Mouse (Mus musculus): ENCODE measurements at regions not wholly inside any gene's neighbourhood (a gene's known extent, or its start where the extent isn't known, plus 50 kb on each side); places are given as distances from the start of the nearest gene placed in this dataset.
"Not testable (repeated sequence)": the region's sequence is repeated elsewhere in the genome, so short reads cannot be mapped to it uniquely, and the experiment has no call there.

DNA sequence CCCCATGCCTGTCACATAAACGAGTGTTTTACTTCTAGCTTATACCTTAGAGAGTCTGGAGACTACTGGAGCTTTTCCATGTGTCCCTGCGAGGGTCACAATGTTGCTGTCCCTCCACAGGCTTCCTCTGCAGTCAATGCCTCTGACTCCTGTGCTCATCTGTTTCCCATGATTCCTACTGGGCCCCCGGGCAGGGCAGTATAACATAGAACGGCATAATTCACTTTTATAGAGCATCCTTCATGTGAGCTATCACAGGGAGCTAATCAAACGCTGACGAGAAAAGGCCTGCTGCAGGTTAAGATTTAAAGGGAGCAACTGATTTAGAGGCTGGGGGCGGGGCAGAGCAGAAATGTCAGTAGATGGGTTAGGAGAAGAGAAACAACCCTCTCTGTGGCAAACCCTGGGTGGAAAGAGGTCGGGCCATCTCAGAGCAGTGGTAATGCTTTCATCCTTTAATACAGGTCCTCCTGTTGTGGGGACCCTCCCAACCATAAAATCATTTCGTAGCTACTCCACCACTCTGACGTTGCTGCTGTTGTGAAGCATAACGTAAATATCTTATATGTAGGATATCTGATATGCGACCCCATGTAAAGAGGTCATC, 168.5 kb upstream of the Cdkn3 start:
- no peak for DNase-seq (ENCODE audit: low spot score)

DNA sequence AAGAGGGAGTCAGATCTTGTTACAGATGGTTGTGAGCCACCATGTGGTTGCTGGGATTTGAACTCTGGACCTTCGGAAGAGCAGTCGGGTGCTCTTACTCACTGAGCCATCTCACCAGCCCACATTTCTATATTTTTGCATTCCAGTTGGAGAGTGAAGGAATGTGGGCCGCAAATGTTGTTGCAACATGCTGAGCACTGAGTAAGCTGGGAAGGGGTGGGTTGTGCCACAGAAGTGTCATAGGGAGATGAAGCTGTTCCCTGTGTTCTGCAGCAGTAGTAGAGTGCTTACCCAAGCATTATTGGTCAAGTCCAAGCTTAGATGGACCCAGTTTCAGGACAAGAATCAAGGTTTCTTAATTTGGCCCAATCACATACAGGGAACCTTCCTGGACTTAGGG, 169.1 kb upstream of the Cdkn3 start:
- DNase-seq (ENCODE audit: low spot score): no peak

DNA sequence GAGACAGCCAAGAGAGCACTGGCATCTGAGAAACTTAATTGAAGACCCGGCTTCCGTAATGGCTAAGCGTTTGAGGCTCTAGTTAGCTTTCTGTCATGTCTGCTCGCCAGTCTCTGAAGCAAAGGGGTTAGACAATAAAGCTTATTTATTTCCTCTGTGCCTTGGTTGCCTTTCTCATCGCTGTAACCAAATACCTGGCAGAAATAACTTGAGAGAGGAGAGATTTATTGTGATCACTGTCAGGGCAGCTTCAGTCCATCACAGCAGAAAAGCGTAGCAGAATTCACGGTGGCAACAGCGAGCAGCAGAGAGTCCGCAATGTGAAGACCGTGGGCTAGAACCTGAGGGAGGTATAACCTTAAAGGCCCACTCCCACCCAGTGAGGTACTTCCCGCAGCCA, 174.2 kb upstream of the Cdkn3 start:
- DNase-seq (ENCODE audit: low spot score): no peak

DNA sequence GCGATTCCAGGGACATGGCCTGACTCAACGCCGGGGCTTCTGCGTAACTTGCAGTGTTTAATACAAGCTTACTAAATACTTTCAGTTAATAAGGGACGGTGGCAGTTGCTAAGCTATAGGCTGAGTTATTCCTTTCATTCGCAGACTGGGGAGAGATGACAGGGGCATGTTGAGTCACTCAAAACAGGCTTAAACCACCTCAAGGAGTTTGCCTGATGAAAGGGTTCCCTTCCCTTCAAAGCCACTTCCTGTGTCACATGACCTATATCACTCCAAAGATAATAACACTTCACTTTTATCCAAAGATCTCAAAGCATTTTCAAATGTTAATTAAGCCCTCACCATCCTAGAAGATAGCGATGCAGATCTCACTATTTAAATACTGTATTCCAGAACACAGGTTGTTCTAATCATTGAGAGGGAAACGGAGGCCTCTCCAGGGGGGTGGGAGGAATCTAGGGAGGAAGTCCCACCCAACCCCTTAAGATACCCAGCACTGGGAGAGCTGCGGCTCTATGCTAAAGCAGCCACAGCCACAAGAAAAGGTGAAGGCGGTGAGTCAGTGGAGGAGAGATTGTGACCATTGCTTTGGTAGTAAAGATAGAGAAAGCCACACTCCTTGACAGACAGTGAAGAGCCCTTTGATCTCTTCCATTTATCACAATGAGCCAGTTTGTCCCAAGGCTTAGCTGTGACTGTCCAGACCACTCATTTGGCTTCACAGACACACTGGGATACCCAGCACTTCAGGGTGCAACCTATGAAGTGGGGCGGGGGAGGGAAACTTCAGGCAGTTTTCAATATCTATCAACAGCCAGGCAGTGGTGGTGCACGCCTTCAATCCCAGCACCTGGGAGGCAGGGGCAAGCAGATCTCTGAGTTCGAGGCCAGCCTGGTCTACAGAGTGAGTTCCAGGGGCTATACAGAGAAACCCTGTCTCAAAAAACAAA, 182.0 kb upstream of the Cdkn3 start:
- no peak for DNase-seq (ENCODE audit: low spot score)

DNA sequence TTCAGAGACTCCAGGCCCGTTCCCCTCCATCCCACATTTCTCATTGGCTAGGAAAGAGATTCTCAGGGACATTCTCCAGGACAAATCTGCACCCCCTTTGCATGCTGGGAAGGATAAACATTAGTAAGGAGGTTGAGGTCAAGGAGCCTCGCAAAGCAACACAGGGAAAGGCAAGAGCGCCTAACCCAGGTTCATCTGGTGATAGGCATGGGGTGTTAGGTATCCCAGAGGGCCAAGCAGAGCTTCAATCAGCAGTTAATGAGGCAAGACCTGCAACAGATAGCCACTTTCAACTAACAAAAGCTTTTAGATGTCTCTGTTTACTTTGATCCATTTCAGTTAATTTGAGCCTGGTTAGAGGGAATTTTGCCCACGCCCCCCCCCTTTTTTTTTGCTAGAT, 184.5 kb upstream of the Cdkn3 start:
- no peak for DNase-seq (ENCODE audit: low spot score)

- DNase-seq (ENCODE audit: low spot score): no peak
Observed at GRCm38 (mm10) chr14:46575414-46575813, 184.9 kb upstream of the Cdkn3 start.

DNA sequence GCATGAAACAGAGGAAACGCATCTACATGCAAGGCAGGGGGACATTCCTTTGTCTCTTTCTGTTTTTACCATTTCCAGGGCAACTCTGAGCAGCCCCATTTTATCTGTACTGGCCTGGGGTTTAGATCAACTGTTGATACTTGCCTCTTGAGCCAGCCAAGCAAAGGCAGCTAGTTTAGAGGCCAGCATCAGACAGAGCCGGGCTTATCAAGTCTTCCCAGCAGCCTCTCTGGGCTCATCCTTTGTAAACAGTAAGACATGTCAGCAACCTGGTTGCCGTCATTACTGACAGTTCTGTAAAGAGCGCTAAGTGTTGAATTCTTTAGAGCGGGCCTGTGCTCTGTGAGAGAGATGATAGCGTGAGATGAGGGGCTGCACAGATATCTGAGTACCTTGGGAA, 182.9 kb upstream of the Bmp4 start:
- DNase-seq (ENCODE audit: low spot score): no peak

GRCm38 (mm10) chr14:46572972-46573371, 182.5 kb upstream of the Bmp4 start:
- not testable (repeated sequence) for DNase-seq (ENCODE audit: low spot score)

DNA sequence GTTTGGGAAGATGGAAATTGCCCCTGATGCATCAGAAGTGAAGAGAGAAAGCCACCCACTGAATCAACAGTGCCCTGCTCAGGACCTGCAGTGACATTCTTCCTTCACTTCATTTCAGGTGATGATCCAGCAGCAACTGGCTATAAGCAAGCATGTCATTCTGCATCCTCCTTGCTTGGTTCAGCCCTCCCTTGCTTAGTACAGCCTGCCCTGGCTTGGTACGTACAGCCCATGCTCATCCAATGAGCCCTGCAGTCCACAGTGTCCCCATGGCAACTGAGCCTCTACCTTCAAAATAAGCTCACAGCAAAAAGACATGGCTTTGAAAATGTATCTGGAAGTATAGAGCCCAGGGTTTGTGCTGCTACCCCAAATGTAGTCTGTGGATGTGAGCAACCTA, 181.4 kb upstream of the Bmp4 start:
- no peak for DNase-seq (ENCODE audit: low spot score)

- DNase-seq (ENCODE audit: low spot score): no peak
Observed at GRCm38 (mm10) chr14:46569273-46569672, 178.8 kb upstream of the Bmp4 start.

GRCm38 (mm10) chr14:46567411-46567780, 176.9 kb upstream of the Bmp4 start:
- DNase-seq (ENCODE audit: low spot score): no peak

DNA sequence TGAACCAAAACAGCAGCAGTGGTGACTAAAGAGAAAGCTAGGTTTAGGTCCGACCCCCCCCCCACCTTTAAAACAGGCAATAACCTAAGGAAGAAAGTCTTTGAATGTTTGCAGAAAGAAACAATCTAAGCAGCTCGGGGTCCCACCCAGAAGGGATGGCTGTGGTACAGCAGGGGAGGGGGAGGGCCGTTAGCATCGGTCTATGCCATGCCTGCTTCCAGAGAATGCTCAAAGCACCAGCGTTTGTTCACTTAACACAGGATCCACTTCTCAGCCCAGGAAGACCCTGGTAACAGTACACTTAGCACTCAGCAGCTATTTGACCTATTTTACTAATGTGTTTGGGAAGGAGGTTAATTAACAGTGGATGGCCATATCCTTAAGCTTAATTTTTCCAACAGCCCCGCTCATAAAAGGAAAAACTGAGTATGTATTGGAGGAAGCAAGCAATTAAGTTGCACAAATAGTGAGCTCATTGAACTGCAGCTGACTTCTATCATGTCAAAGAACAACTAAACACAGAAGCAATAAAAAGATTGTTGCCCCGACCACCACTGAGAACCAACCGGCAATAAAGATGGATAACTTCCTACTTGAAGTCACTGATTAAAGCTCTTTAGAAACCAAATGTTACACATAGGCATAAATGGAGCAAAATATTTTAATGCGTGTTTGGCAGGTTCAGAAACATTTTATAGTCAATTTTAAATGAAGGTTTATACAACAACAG, 176.4 kb upstream of the Bmp4 start:
- no peak for DNase-seq (ENCODE audit: low spot score)

DNA sequence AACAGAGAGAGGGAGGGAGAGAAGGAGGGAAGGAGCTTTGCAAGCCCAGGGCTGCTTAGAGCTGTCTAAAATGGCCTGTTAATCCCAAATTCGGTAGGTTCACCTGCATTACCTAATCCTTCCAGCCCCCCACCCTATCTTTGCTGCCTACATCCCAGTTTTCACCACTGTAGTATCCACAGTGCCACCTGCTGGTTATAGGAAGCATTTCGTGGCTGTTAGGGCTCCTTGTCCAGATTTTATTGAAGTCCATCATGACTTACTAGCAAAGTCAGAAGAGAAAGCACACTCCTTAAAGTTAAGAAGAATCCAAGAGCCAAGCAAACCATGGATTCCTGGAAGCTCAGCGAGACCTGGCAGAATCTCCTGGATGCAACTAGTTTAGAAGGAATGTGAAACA, 174.5 kb upstream of the Bmp4 start:
- DNase-seq (ENCODE audit: low spot score): peak; percentile 36

DNA sequence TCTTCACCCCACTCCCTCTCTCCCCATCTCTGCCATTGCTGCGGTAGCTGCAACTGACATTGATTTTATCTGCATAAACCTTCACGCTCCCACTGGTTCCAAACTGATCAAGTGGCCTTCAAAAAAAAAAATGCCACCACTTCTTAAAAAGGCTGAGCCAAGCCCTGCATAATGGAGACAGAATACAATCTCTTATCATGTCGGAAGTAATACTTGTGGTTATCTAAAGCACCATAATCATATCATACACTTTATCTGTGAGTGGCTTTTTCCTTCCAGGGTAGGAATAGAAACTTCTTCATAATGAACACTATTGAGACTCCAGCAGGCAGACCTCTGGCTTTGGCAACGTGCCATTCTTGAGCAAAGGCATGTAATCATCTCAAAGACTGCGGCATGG, 171.5 kb upstream of the Bmp4 start:
- no peak for DNase-seq (ENCODE audit: low spot score)

DNA sequence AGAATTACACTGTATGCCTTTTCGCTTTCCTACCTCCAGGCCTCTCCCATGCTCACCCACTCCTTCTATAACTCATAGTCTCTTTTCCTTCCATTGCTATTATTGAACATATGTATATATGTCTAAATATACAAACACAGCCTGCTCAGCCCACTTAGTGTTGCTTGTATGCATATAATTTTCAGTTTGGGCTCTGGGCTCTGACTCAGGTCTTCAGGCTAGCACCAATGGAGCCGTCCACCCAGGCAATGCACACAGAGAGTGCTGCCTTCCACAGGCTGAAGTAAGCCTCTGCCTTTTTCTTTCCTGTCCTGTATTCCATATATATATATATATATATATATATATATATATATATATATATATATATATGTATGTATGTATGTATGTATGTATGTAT, 162.8 kb upstream of the Bmp4 start:
- DNase-seq (ENCODE audit: low spot score): no peak

GRCm38 (mm10) chr14:46546146-46546545, 155.7 kb upstream of the Bmp4 start:
- no peak for DNase-seq (ENCODE audit: low spot score)

- no peak for DNase-seq (ENCODE audit: low spot score)
Observed at GRCm38 (mm10) chr14:46539466-46540187, 149.2 kb upstream of the Bmp4 start.

- no peak for DNase-seq (ENCODE audit: low spot score)
Observed at GRCm38 (mm10) chr14:46536002-46536762, 145.7 kb upstream of the Bmp4 start.

DNA sequence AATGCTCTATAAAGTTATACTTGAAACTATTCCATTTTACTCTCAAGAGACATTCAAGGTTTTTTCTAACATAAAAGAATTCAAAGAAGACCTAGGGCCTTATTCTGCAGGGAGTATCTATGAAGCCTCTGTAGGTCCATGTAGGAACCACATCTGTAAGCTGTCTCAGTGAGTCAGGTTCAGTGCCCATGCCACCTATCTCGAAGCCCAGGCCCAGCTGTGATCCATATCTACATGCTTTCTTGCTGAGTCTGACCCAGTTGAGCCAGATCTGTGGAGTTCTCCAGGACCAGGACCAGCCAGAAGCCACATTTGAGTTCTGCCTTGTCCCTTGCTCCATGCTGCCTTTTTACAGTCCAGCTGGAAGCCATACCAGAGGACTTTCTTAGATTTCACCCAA, 142.2 kb upstream of the Bmp4 start:
- no peak for DNase-seq (ENCODE audit: low spot score)

DNA sequence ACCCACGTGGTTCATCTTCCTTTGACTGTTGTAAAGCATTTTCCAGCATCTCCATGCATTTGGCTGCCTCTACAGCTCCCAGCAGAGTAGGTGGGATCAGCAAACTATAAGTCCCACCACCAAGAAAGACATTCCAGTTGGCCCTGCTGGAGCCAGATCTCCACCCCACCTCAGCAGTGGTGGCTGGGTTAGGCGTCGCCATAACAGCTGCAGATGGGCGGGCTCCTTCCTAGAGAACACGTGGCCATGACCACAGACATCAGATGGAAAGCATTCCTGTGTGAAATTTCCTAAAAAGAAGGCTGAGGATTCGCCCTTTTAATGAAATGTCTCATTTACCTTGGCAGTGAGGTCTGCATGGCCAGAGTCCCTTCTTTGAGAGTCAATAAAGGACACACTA, 140.0 kb upstream of the Bmp4 start:
- no peak for DNase-seq (ENCODE audit: low spot score)

GRCm38 (mm10) chr14:46529086-46529715, 138.7 kb upstream of the Bmp4 start:
- DNase-seq (ENCODE audit: low spot score): no peak

Measured in layer of hippocampus, adult 9-10 months (tissue).